Mouse (Mus musculus) cortical plate, adult 2 months (tissue): ENCODE measurements around the gene Sptlc3.

Experiments
- CTCF ChIP-seq: fragments of 200-500 bp; IDR thresholded peaks from 2 replicates; pipeline ENCODE4 v1.5.1; 2011; ENCODE audit warnings: mild to moderate bottlenecking, control low read depth, low read length; ENCODE audit not compliant: insufficient read depth; ENCODE audit errors: extremely low read depth
- POLR2A ChIP-seq: fragments of 200-500 bp; IDR thresholded peaks from 2 replicates; pipeline ENCODE4 v1.6.1; 2011; ENCODE audit warnings: mild to moderate bottlenecking, low read length, control low read depth; ENCODE audit not compliant: insufficient read depth; ENCODE audit errors: extremely low read depth

- TF ChIP-seq CTCF: no peak
- TF ChIP-seq POLR2A: no peak
Measured at GRCm38 (mm10) chr2:139493836-139494235, at the start of gene Sptlc3.
